Mouse (Mus musculus): ENCODE measurements around the gene Pde5a. TPM values are rescaled to one million over a fixed set of nuclear protein-coding genes. Genes with fewer than 3 reads are reported as not detected.

Pde5a gene
- 2.4 and 2.5 TPM in 2 replicates for polyA plus RNA-seq (2015; fragmentation: Nextera tagmentation; extraction: Ambion mirVana)

DNA sequence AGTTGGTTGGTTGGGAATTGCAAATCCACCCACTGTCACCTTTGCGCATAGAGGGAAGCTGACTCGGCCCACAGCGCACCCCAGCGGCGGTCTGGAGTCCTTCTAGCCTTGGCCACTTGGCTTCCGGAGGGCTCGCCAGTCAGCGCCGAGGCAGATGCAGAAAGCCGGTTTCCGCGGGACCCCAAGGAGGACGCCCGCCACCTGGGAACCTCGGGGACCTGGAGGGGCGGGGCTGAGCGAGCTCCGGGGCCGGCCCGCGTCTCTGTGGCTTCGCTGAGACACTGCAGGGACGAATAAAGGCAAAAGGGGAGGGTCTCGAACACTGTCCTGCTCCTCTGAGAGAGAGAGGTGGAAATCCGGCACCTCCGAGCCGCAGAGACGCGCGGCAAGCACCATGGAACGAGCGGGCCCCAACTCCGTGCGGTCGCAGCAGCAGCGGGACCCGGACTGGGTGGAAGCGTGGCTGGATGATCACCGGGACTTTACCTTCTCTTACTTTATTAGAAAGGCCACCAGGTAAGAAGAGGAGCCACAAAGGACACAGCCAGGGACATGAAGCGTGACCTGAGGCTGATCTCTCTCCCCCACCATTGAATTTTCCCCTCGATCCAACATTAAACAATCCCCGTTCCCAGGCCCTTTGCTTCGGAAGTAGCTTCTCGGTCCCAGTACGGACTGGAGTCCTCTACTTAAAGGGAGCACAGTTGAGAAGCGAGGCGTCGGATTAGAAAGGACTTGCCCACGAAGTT is at the start of gene Pde5a:
Gene Pde5a (plus strand): TSS at position 96 of the 749 bp plus-strand sequence.
- DNase-seq (ENCODE audit: low spot score), result peak; percentile 79

- no peak for DNase-seq (ENCODE audit: low spot score)
These were observed 47.9 kb upstream of the Pde5a start for GRCm38 (mm10) chr3:122680851-122681250.

- no peak for DNase-seq (ENCODE audit: low spot score)
These were observed 46.4 kb upstream of the Pde5a start for GRCm38 (mm10) chr3:122682352-122682751.

- DNase-seq (ENCODE audit: low spot score), result no peak
These were observed 43.9 kb upstream of the Pde5a start for GRCm38 (mm10) chr3:122684832-122685231.

- DNase-seq (ENCODE audit: low spot score), result no peak
These were observed 35.7 kb upstream of the Pde5a start for GRCm38 (mm10) chr3:122693039-122693438.

DNA sequence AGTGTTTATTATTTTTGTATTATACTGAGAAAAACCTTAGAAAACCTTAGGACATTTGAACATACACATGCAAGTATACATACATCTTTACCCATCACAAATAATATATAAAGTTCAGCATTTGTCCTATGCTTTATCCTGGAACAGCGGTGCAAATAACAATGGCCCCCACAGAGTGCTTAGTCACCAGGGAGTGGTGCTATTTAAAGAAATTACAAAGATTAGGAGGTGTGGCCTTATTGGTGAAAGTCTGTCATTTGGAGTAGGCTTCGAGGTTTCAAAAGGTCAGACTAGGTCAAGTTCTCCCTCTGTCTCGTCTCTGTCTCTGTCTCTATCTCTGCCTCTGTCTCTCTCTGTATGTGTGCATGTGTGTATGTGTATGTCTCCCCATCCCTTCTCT is 32.9 kb upstream of the Pde5a start:
- DNase-seq (ENCODE audit: low spot score), result no peak

DNA sequence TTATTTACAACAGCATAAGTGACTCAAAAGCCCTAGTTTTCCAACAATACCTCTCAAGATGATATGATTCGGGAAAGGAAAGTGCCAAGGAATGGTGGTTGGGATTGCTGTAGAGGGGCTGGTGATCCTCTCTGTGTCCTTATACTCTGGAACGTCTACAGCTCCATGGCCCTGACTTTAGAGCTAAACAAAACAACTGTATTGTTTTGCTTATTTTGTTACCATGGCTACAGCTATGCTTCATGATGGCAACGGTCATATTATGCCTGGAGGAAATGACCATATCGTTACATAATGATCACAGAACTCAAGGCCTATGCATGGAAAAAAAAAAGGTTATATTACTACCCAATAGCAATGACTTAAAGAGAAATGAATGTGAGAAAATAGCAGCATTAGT is 32.1 kb upstream of the Pde5a start:
- no peak for DNase-seq (ENCODE audit: low spot score)

DNA sequence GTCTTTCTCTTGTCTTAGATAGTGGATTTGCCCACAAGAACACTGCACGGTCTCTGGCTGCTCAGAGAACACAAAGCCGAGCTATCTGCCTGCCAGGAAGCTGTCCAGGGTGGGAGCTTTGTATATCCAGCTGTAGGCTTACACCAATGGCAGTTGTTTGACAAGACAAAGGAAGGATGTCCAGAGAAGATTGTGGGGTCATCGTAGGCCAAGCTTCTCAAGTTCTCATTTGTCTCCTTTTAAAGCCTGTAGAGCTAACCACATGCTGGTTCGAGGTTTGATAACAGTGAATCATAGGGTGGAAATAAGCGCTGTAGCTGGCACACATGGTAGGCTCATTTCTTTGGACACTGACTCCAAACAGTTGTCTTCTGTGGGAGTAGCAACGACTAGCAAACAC is 24.5 kb upstream of the Pde5a start:
- no peak for DNase-seq (ENCODE audit: low spot score)

GRCm38 (mm10) chr3:122705246-122705645 is 23.5 kb upstream of the Pde5a start:
- DNase-seq (ENCODE audit: low spot score), result no peak

DNA sequence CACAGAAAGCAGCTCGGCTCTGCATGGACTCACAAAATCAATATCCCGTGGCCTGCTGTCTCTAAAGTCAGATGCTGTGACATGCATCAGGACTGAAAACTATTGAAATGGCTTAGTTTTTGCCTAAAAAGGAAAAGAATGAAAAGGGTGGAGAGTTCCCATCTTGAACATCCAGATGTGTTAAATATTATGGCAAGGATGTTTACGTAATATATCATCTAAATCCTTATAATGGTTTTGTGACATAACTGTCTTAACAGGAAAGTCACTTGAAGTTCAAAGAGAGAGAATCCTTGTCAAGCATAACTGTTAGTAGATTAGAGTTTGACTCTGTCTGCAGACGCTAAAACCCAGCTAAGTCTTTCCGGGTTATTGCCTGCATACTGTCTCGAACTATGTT is 20.3 kb upstream of the Pde5a start:
- no peak for DNase-seq (ENCODE audit: low spot score)

- no peak for DNase-seq (ENCODE audit: low spot score)
These were observed 18.6 kb upstream of the Pde5a start for GRCm38 (mm10) chr3:122710141-122710540.

DNA sequence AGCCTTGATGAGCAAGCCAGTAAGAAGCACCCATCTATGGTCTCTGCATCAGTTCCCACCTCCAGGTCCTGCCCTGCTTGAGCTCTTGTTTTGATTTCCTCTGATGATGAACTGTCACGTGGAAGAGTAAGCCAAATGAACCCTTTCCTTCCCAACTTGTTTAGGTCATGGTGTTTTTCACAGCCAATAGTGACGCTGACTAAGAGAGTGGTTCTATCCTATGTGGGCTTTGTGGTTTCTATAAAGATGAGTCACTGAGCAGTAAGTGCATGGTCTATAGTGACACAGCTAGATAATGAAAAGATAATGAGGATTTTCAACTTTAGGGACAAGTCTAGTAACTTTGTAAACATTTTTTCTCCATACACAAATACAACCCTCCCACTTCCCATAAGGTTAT is 10.1 kb upstream of the Pde5a start:
- no peak for DNase-seq (ENCODE audit: low spot score)

DNA sequence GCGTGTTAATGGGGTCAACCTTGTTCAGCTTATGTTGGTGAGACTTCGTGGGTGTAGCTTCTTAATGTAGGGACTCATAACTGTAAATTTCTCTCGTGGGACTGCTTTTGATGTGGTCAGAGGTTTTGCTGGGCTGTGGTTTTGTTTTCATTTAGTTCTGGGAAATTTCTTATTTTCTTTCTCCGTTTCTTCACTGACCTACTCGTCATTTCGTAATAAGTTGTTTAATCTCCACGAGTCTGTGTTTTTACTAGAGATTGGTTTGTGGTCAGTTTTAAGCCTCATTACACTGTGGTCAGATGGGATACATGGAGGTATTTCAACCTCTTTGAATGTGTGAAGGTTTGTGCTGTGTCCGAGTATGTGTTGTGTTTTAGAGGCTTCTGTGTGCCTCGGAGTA is 7.2 kb upstream of the Pde5a start:
- DNase-seq (ENCODE audit: low spot score), result no peak

DNA sequence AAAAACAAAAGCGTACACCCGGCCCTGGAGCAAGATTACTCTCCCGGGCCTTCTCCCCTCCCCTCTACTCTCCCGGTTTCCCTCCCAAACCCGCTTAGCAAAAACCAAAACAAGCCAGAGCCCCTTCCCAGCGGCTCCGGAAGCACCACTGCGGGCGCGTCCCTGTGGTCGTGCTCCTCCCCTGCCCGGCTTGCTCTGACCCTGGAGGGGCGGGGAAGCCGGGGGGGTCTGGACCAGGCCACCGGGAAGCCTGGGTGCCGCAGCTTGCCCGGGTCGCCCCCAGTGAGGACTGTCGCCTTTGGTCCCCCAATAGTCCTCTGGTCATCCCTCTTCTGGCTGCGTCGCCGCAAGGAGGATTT is 833 bp downstream of the Pde5a start:
- DNase-seq (ENCODE audit: low spot score), result peak; percentile 27

GRCm38 (mm10) chr3:122729960-122730740 is 1.4 kb downstream of the Pde5a start:
- DNase-seq (ENCODE audit: low spot score), result peak; percentile 58

DNA sequence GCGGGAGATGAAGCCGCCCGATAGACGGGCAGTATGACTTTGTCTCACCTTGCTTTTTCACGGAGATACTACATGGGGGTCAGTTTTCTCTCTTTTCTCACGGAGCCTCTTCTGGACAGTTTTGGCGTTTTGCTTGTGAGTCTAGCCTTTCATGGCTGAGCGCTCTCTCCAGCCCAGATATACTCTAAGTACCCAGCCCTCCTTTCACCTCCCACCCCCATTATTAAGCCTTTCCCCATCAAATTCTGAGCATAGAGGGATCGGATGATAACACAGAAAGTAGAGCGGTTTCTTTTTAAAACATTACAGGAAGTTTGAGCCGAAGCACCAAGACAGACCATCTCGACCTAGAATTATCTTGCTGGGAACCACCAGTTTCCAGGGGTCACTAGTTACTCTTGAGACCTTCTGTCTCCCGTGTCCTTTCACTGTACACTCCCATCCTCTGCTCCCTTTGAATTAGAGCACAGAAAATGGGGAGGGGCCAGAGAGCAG is 2.0 kb downstream of the Pde5a start:
- no peak for DNase-seq (ENCODE audit: low spot score)

- no peak for DNase-seq (ENCODE audit: low spot score)
These were observed 5.1 kb downstream of the Pde5a start for GRCm38 (mm10) chr3:122733806-122734205.

GRCm38 (mm10) chr3:122734329-122734728 is 5.6 kb downstream of the Pde5a start:
- DNase-seq (ENCODE audit: low spot score), result no peak

- no peak for DNase-seq (ENCODE audit: low spot score)
These were observed 10.7 kb downstream of the Pde5a start for GRCm38 (mm10) chr3:122739460-122739859.

DNA sequence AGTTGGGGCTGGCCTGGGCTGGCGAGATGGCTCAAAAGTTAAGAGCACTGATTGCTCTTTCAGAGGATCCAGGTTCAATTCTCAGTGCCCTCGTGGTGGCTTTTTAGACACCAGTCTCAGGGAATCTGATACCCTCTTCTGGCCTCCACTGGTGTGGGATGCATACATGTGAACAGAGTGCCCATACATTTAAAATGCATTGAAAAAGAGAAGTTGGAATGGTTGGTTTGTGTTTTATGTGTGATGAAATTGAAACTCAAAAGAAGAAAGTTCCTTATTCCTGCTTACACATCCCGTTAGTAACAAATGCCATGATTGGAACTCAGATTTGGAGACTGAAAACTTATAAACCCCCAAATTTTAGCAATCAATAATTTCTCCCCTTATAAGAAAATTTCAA is 15.5 kb downstream of the Pde5a start:
- no peak for DNase-seq (ENCODE audit: low spot score)

DNA sequence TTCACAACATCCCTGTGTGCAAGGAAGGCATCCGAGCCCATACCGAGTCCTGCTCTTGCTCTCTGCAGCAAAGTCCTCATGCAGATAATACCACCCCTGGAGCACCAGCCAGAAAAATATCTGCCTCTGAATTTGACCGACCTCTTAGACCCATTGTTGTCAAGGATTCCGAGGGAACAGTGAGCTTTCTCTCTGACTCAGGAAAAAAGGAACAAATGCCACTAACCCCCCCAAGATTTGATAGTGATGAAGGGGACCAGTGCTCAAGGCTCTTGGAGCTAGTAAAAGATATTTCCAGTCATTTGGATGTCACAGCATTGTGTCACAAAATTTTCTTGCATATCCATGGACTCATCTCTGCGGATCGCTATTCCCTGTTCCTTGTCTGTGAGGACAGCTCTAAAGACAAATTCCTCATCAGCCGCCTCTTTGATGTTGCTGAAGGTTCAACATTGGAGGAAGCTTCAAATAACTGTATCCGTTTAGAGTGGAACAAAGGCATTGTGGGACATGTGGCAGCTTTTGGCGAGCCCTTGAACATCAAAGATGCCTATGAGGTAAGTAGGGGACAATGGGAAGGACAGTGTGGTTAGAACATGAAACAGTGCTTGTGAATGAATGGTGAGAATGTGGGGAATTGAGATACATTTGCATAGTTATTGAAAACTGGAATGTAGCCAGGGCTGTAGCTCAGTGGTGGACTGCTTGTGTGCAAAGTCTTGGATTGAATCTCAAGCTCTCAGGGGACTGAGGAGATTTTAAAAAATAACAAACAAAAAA is 19.4 kb downstream of the Pde5a start:
- no peak for DNase-seq (ENCODE audit: low spot score)

- DNase-seq (ENCODE audit: low spot score), result no peak
These were observed 34.6 kb downstream of the Pde5a start for GRCm38 (mm10) chr3:122763240-122763761.

Measured in thymus, postnatal 0 days (tissue).